Mouse (Mus musculus) olfactory bulb, adult 2 months (tissue): ENCODE results near the gene Galr3.

Experiments used
- CTCF ChIP-seq: fragments of 200-500 bp; IDR thresholded peaks from 2 replicates; pipeline ENCODE4 v1.5.1; 2012; ENCODE audit warnings: low read depth, mild to moderate bottlenecking, low read length, moderate library complexity; ENCODE audit not compliant: insufficient read depth
- POLR2A ChIP-seq: fragments of 200-500 bp; IDR thresholded peaks from 2 replicates; pipeline ENCODE4 v1.6.1; 2012; ENCODE audit warnings: mild to moderate bottlenecking, low read depth, low read length, moderate library complexity; ENCODE audit not compliant: insufficient read depth

DNA sequence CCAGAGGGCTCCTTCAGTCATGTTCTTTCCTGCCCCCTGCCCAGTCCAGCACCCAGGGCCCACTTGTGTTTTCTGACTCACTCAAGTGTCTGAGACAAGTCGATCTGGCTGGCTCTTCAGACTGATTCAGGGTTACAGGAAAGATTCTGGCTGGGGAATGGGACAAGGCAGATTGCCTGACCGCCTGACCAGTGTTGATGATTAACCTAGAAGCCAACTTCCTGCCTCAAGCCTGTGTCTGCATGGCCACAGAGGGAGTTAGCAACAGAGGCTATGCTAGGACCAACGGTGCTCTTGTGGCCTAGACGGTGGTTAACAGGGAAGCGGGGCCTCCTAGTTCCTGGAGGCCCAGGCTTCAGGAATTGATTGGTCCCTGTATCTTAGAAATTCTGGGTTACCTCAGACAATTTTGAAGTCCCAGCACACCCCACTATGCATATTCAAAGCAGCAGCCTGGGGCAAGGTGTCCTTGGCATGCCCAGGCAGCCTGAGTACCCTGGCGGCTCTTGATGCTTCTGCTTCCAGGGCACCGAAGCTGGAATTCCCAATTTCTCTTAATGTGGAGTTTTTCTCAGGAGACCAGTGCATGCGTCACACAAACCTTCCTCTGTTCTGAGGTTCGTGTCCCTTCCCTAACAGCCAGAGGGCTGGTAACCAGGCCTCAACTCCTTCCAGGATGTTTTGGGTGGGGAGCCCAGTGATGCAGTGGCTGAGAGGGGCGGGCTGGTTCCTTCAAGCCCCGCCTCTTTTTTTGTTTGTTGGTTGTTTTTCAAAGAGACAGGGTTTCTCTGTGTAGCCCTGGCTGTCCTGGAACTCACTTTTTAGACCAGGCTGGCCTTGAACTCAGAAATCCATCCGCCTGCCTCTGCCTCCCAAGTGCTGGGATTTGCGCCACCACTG is 10.0 kb downstream of the Galr3 start:
- no peak for TF ChIP-seq POLR2A
- TF ChIP-seq CTCF: no peak
